Mouse (Mus musculus): ENCODE data around the gene Crlf1. TPM values are rescaled to one million over a fixed set of nuclear protein-coding genes. Genes with fewer than 3 reads are reported as not detected.

The Crlf1 gene
- 21.1 and 24.1 TPM in 2 replicates for polyA plus RNA-seq (2015; fragmentation: Nextera tagmentation; extraction: Ambion mirVana)

DNA sequence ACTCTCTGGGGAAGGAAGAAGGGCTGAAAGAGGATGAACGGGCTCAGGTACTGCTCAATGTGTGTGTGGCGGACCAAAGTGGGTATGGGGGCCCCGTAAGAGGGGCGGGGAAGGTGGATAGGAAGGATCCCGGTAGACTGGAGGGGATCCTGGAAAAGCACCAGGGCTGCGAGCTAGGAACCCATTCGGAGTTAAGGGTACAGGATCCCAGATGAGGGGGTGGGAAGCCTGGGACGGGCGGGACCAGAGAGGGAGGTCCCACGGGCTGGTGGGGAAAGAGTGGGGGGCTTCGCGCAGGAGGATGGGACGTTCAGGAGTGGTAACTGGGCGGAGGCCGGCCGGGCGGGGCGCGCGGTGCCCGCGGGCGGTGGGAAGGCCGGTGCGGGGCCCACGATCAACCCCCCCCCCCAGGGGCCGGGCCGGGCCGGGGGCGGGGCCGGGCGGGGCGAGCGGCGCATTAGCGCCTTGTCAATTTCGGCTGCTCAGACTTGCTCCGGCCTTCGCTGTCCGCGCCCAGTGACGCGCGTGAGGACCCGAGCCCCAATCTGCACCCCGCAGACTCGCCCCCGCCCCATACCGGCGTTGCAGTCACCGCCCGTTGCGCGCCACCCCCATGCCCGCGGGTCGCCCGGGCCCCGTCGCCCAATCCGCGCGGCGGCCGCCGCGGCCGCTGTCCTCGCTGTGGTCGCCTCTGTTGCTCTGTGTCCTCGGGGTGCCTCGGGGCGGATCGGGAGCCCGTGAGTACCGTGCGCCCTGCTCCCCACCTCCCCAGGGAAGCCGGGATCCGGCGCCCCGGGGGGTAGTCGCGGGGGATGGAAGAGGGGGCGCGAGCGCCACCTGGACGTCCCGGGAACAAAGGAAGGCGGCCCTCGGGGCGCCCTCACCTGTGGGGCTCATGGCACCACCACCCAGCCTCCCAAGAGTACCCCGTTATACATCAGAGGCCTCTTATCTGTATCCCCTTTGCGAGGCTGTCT is at the start of gene Crlf1:
Gene Crlf1 (plus strand): TSS at position 495 of the 977 bp plus-strand sequence.
- under 1% methylated on average over 75 of the region's 93 CpGs for WGBS
- H3K9me3 ChIP-seq (replicated peaks) = no peaks in the 10 kb centered on the region
- no peaks in the 10 kb centered on the region for H3K36me3 ChIP-seq
- peaks cover 100% of the 10 kb centered on the region for H3K27me3 ChIP-seq
- peak within 1 kb of the TSS; percentile 82 for H3K4me2 ChIP-seq
- no peak for ATAC-seq (replicated peaks; ENCODE audit: low FRiP score)
- H3K9ac ChIP-seq = peak within 1 kb of the TSS; percentile 27
- no peak within 1 kb of the TSS for H3K27ac ChIP-seq
- peak within 1 kb of the TSS; percentile 47 for H3K4me3 ChIP-seq (replicated peaks)
- peaks cover 79% of the 10 kb centered on the region for H3K4me1 ChIP-seq

GRCm38 (mm10) chr8:70443326-70443725 is 49.6 kb upstream of the Crlf1 start:
- Histone ChIP-seq H3K4me3 (replicated peaks) (no peak overlapping the region), H3K4me1 (peaks cover 17% of the 10 kb centered on the region), H3K27me3 (peaks cover 3% of the 10 kb centered on the region; the same call in 1 of the 2 replicates), H3K9ac (no peak overlapping the region), H3K4me2 (no peak overlapping the region), H3K9me3 (replicated peaks) (no peaks in the 10 kb centered on the region), H3K36me3 (no peaks in the 10 kb centered on the region), H3K27ac (no peak overlapping the region)
- 53% methylated on average over 4 of the region's 4 CpGs for WGBS
- ATAC-seq (replicated peaks; ENCODE audit: low FRiP score) = no peak

- Histone ChIP-seq H3K27ac (no peak overlapping the region), H3K27me3 (peaks cover 3% of the 10 kb centered on the region; the same call in 1 of the 2 replicates), H3K9me3 (replicated peaks) (no peaks in the 10 kb centered on the region), H3K4me1 (peaks cover 8% of the 10 kb centered on the region; the same call in 1 of the 2 replicates), H3K9ac (no peak overlapping the region), H3K4me3 (replicated peaks) (no peak overlapping the region), H3K36me3 (peaks cover 14% of the 10 kb centered on the region), H3K4me2 (no peak overlapping the region)
- ATAC-seq (replicated peaks; ENCODE audit: low FRiP score) = no peak
- WGBS = 74% methylated on average over 1 of the region's 1 CpGs
Observed at GRCm38 (mm10) chr8:70445988-70446387, 47.0 kb upstream of the Crlf1 start.

DNA sequence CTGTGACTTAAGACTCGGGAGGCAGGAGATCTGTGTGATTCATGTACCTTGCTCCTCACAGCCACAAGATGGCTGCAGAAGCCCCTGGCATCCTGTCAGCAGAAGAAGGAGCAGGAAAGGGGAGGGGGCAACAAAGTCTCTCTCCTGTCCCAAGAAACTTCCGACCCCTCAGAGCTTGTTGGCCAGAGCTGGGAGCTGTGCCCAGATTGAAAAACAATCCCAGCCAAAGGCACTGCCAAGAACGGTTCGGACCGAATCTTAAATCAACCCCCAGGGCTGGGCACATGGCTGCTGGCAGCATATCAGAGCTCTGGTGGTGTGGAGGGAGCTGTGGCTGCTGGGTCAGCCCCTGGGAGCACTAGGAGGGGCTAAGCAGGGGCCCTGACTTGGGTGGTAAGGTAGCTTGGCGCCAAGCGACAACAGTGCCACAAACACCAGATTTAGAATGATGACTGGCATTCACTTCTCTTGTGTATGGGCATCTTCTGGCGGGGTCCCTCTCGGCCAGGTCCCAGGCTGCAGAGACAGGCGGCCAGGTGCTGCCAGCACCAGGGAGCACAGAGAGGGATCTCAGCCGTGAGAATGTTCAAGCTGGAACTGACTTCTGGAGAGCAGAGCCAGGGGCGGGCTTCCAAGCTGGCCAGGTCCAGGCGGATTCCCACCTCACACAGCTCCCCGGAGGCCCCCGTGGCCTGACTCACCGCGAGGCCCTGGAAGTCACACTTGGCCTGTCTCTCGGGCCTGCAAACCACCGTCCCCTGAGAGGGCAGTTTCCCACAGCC is 45.1 kb upstream of the Crlf1 start:
- no peaks in the 10 kb centered on the region for H3K9me3 ChIP-seq (replicated peaks)

GRCm38 (mm10) chr8:70452196-70452966 is 40.6 kb upstream of the Crlf1 start:
- Histone ChIP-seq H3K4me2 (no peak overlapping the region), H3K4me1 (peaks cover 8% of the 10 kb centered on the region; the same call in 1 of the 2 replicates), H3K4me3 (replicated peaks) (no peak overlapping the region), H3K27ac (no peak overlapping the region), H3K9ac (no peak overlapping the region), H3K27me3 (no peaks in the 10 kb centered on the region), H3K36me3 (peaks cover 33% of the 10 kb centered on the region), H3K9me3 (replicated peaks) (no peaks in the 10 kb centered on the region)
- WGBS = 70% methylated on average over 52 of the region's 52 CpGs
- ATAC-seq (replicated peaks; ENCODE audit: low FRiP score) = 0 out of 2 replicates have a peak, but pooled peaks have one; percentile 9

More for the DNA sequence above, 45.1 kb upstream of the Crlf1 start:
- Histone ChIP-seq H3K4me3 (replicated peaks) (no peak overlapping the region), H3K9ac (no peak overlapping the region), H3K4me2 (no peak overlapping the region), H3K36me3 (peaks cover 32% of the 10 kb centered on the region), H3K4me1 (peaks cover 8% of the 10 kb centered on the region; the same call in 1 of the 2 replicates), H3K27me3 (peaks cover 3% of the 10 kb centered on the region; the same call in 1 of the 2 replicates), H3K27ac (0 out of 2 replicates have a peak overlapping the region, but pooled peaks have one; percentile 22)
- no peak for ATAC-seq (replicated peaks; ENCODE audit: low FRiP score)
- WGBS = 63% methylated on average over 19 of the region's 19 CpGs

DNA sequence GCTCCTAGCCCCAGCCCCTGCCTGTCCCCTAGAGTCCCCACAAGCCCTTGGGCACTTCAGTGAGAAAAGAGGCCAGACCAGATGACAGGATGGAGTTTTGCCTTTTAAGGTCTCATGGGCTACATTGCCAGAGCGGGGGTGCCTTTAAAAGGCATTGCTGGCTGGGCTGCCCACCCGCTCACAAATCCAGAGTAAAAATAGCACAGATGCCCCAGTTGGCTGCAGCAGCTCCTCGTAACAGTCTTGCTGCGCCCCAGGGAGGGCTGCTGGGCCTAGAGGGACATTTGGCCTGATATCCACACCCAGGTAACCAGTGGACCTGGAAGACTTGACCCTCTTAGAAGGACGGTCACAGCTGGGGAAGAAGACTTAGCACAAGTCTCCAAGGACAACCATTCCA is 39.1 kb upstream of the Crlf1 start:
- no peaks in the 10 kb centered on the region for H3K27me3 ChIP-seq
- peaks cover 33% of the 10 kb centered on the region for H3K36me3 ChIP-seq
- no peaks in the 10 kb centered on the region for H3K9me3 ChIP-seq (replicated peaks)
- H3K27ac ChIP-seq = no peak overlapping the region
- H3K4me1 ChIP-seq = no peaks in the 10 kb centered on the region
- no peak for ATAC-seq (replicated peaks; ENCODE audit: low FRiP score)
- H3K4me2 ChIP-seq = no peak overlapping the region
- H3K9ac ChIP-seq = no peak overlapping the region
- WGBS = 88% methylated on average over 5 of the region's 5 CpGs
- H3K4me3 ChIP-seq (replicated peaks) = no peak overlapping the region

- Histone ChIP-seq H3K27ac (no peak overlapping the region), H3K9me3 (replicated peaks) (no peaks in the 10 kb centered on the region), H3K27me3 (no peaks in the 10 kb centered on the region), H3K4me1 (no peaks in the 10 kb centered on the region), H3K4me2 (no peak overlapping the region), H3K9ac (no peak overlapping the region), H3K36me3 (peaks cover 9% of the 10 kb centered on the region), H3K4me3 (replicated peaks) (no peak overlapping the region)
- ATAC-seq (replicated peaks; ENCODE audit: low FRiP score) = no peak
- WGBS = 93% methylated on average over 1 of the region's 1 CpGs
Observed at GRCm38 (mm10) chr8:70456996-70457395, 36.0 kb upstream of the Crlf1 start.

- H3K27me3 ChIP-seq = no peaks in the 10 kb centered on the region
- ATAC-seq (replicated peaks; ENCODE audit: low FRiP score) = no peak
- H3K9ac ChIP-seq = no peak overlapping the region
- WGBS = 86% methylated on average over 6 of the region's 6 CpGs
- no peak overlapping the region for H3K4me2 ChIP-seq
- no peak overlapping the region for H3K27ac ChIP-seq
- H3K4me1 ChIP-seq = no peaks in the 10 kb centered on the region
- no peaks in the 10 kb centered on the region for H3K9me3 ChIP-seq (replicated peaks)
- no peak overlapping the region for H3K4me3 ChIP-seq (replicated peaks)
- 0 out of 2 replicates have a peak, but pooled peaks cover under 1% of the 10 kb centered on the region for H3K36me3 ChIP-seq
Observed at GRCm38 (mm10) chr8:70457882-70458281, 35.1 kb upstream of the Crlf1 start.

DNA sequence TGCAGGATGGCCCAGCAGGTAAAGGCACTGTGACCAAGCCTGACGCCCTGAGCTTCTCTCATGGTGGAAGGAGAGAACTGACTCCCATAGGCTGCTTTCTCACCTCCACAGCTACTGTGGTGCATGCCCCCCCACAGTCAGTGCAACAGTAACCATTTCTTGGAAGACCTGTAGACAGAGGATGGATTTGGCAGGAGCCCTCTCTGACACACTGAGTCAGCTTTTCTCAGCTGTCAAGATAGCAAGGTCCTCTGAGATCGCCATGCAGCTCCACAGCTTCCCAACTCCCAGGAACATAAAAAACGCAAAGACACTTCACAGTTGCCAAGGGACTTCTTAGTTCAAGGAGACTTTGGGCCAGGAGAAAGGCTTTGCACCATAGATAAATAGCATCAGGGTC is 34.5 kb upstream of the Crlf1 start:
- no peak for ATAC-seq (replicated peaks; ENCODE audit: low FRiP score)
- Histone ChIP-seq H3K27ac (no peak overlapping the region), H3K27me3 (no peaks in the 10 kb centered on the region), H3K4me2 (no peak overlapping the region), H3K9me3 (replicated peaks) (no peaks in the 10 kb centered on the region), H3K9ac (no peak overlapping the region), H3K4me3 (replicated peaks) (no peak overlapping the region), H3K4me1 (no peaks in the 10 kb centered on the region), H3K36me3 (no peaks in the 10 kb centered on the region)
- WGBS = 88% methylated on average over 3 of the region's 3 CpGs

DNA sequence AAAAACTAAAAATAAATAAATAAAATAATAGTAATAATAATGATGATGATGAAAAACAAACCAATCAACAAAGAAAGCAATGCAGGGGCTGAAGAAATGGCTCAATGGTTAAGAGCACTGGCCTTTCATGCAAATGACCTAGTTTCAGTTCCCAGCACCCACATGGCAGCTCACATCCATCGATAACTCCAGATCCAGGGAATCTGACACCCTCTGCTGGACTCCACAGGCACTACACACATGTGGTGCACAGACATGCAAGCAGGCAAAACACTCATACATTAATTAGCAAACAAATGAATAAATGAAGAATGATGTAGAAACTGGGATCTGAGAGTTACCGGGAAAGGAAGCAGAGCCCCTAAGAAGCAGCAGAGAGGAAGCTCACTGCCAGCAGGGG is 33.3 kb upstream of the Crlf1 start:
- 94% methylated on average over 2 of the region's 2 CpGs for WGBS
- Histone ChIP-seq H3K4me2 (no peak overlapping the region), H3K27ac (no peak overlapping the region), H3K4me3 (replicated peaks) (no peak overlapping the region), H3K9me3 (replicated peaks) (no peaks in the 10 kb centered on the region), H3K36me3 (no peaks in the 10 kb centered on the region), H3K4me1 (no peaks in the 10 kb centered on the region), H3K27me3 (no peaks in the 10 kb centered on the region), H3K9ac (no peak overlapping the region)
- no peak for ATAC-seq (replicated peaks; ENCODE audit: low FRiP score)

DNA sequence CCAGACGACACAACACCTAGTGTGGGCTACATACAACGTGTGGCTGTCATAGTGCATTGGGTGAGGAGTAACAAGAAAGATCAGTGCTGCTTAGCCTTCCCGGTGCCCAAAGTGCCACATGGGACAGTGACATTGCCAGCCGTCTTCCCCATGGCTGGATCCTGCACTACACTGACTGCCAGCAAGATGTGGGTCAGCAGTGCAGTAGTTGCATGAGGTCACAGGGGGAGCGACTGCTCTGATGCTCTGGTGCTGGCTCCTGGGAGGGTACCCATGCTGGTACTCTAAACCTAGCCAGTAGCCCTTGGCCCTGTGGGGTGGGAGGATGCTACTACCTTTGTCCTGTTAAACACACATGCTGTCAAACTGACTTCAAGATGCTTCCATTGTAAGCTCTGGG is 32.8 kb upstream of the Crlf1 start:
- no peaks in the 10 kb centered on the region for H3K27me3 ChIP-seq
- ATAC-seq (replicated peaks; ENCODE audit: low FRiP score) = no peak
- H3K4me3 ChIP-seq (replicated peaks) = no peak overlapping the region
- no peaks in the 10 kb centered on the region for H3K9me3 ChIP-seq (replicated peaks)
- no peaks in the 10 kb centered on the region for H3K36me3 ChIP-seq
- no peaks in the 10 kb centered on the region for H3K4me1 ChIP-seq
- H3K27ac ChIP-seq = no peak overlapping the region
- no peak overlapping the region for H3K9ac ChIP-seq
- H3K4me2 ChIP-seq = no peak overlapping the region
- WGBS = 92% methylated on average over 5 of the region's 5 CpGs

Data from kidney, embryonic 15.5 days (tissue).